Mouse (Mus musculus) left cerebral cortex, adult 2 months (tissue): Measurements from ENCODE around the gene Cass4. TPM values are rescaled to one million over a fixed set of nuclear protein-coding genes. Genes with fewer than 3 reads are reported as not detected.

Experiments used
- DNase-seq, 2 experiments: peaks; one replicate each; pipeline ENCODE4 v3.0.0; 2021 to 2022; ENCODE audit warnings: low spot score in 2 of 2, mixed read lengths in 1 of 2; ENCODE audit errors: extremely low spot score in 1 of 2
- H3K27ac ChIP-seq: fragments of 200-600 bp; 2 replicates; pipeline ENCODE4 v1.8.1; 2022
- H3K4me3 ChIP-seq: fragments of 200-600 bp; 2 replicates; pipeline ENCODE4 v1.8.1; 2022
- CTCF ChIP-seq: fragments of 200-600 bp; IDR thresholded peaks from 2 replicates; pipeline ENCODE4 v1.8.1; 2022; ENCODE audit warnings: antibody characterized with exemption, mild to moderate bottlenecking, moderate library complexity
- intact Hi-C: fragments of 180-260 bp; cut with DNase I; formaldehyde crosslinking; loops from one replicate; pipeline ENCODE4 v1.15.1; 2025
- total RNA-seq, 2 experiments: library from RNA; stranded (reverse); gene quantifications; 2 replicates each; pipeline ENCODE4 v1.2.3; 2021

Cass4 gene
- total RNA-seq, 2 experiments from 2014 or later: 0.16 to 0.43 TPM

GRCm38 (mm10) chr2:172392041-172392521, 1.5 kb upstream of the Cass4 start:
- intact Hi-C loops: loop anchor here (5.0 kb wide), 1 partner anchor 45 kb away; no protein-coding TSS in a partner anchor
- Histone ChIP-seq H3K27ac (peak overlapping the region; percentile 53), H3K4me3 (no peak overlapping the region)
- peak; percentile 47 to 53 for DNase-seq
- TF ChIP-seq CTCF: no peak

GRCm38 (mm10) chr2:172394052-172394392, 428 bp downstream of the Cass4 start:
- intact Hi-C loops: loop anchor here (5.0 kb wide), 1 partner anchor 43 kb away; no protein-coding TSS in a partner anchor
- Histone ChIP-seq H3K4me3 (no peak overlapping the region), H3K27ac (no peak overlapping the region)
- no peak for TF ChIP-seq CTCF
- no peak for DNase-seq

GRCm38 (mm10) chr2:172394671-172395070, 1.1 kb downstream of the Cass4 start:
- Histone ChIP-seq H3K27ac (no peak overlapping the region), H3K4me3 (no peak overlapping the region)
- intact Hi-C loops: loop anchor here (5.0 kb wide), 1 partner anchor 43 kb away; no protein-coding TSS in a partner anchor
- no peak for DNase-seq
- no peak for TF ChIP-seq CTCF

- no peak for DNase-seq
- intact Hi-C loops: no loop called here
- Histone ChIP-seq H3K4me3 (no peak overlapping the region), H3K27ac (no peak overlapping the region)
- no peak for TF ChIP-seq CTCF
Measured at GRCm38 (mm10) chr2:172395961-172396360, 2.4 kb downstream of the Cass4 start.

GRCm38 (mm10) chr2:172399901-172400300, 6.3 kb downstream of the Cass4 start:
- TF ChIP-seq CTCF: no peak

GRCm38 (mm10) chr2:172401116-172401825, 7.7 kb downstream of the Cass4 start:
- Histone ChIP-seq H3K4me3 (no peak overlapping the region), H3K27ac (no peak overlapping the region)
- intact Hi-C loops: no loop called here
- DNase-seq: no peak
- no peak for TF ChIP-seq CTCF

More at GRCm38 (mm10) chr2:172399901-172400300, 6.3 kb downstream of the Cass4 start:
- Histone ChIP-seq H3K4me3 (no peak overlapping the region), H3K27ac (no peak overlapping the region)
- intact Hi-C loops: no loop called here
- no peak for DNase-seq

GRCm38 (mm10) chr2:172404239-172404638, 10.6 kb downstream of the Cass4 start:
- Histone ChIP-seq H3K4me3 (no peak overlapping the region), H3K27ac (no peak overlapping the region)
- intact Hi-C loops: no loop called here
- no peak for TF ChIP-seq CTCF
- no peak for DNase-seq

- no peak for DNase-seq
- intact Hi-C loops: no loop called here
- no peak overlapping the region for H3K4me3 ChIP-seq
- H3K27ac ChIP-seq: no peak overlapping the region
- no peak for TF ChIP-seq CTCF
Measured at GRCm38 (mm10) chr2:172405011-172405410, 11.4 kb downstream of the Cass4 start.

GRCm38 (mm10) chr2:172406173-172406572, 12.6 kb downstream of the Cass4 start:
- Histone ChIP-seq H3K4me3 (no peak overlapping the region), H3K27ac (no peak overlapping the region)
- DNase-seq: no peak
- intact Hi-C loops: no loop called here
- TF ChIP-seq CTCF: no peak

GRCm38 (mm10) chr2:172407499-172407898, 13.9 kb downstream of the Cass4 start:
- Histone ChIP-seq H3K4me3 (no peak overlapping the region), H3K27ac (no peak overlapping the region)
- TF ChIP-seq CTCF: no peak
- DNase-seq: no peak
- intact Hi-C loops: no loop called here

GRCm38 (mm10) chr2:172410686-172411085, 17.1 kb downstream of the Cass4 start:
- intact Hi-C loops: no loop called here
- Histone ChIP-seq H3K27ac (no peak overlapping the region), H3K4me3 (no peak overlapping the region)
- DNase-seq: no peak
- no peak for TF ChIP-seq CTCF

- intact Hi-C loops: no loop called here
- TF ChIP-seq CTCF: no peak
- Histone ChIP-seq H3K27ac (no peak overlapping the region), H3K4me3 (no peak overlapping the region)
- peak; percentile 22 to 23 for DNase-seq
Measured at GRCm38 (mm10) chr2:172411091-172411490, 17.5 kb downstream of the Cass4 start.

- no peak overlapping the region for H3K4me3 ChIP-seq
- no peak overlapping the region for H3K27ac ChIP-seq
- intact Hi-C loops: no loop called here
- no peak for TF ChIP-seq CTCF
- DNase-seq: no peak
Measured at GRCm38 (mm10) chr2:172412454-172412853, 18.9 kb downstream of the Cass4 start.
